Mouse (Mus musculus) testis, adult 2 months (tissue): ENCODE data around the gene R3hdm2.

Experiments
- CTCF ChIP-seq: fragments of 200-500 bp; IDR thresholded peaks from 2 replicates; pipeline ENCODE4 v1.5.1; 2012; ENCODE audit warnings: low read depth, mild to moderate bottlenecking, inconsistent platforms, low read length, moderate library complexity; ENCODE audit not compliant: control insufficient read depth, insufficient read depth, insufficient replicate concordance
- POLR2A ChIP-seq: fragments of 200-500 bp; IDR thresholded peaks from 2 replicates; pipeline ENCODE4 v1.6.1; 2012; ENCODE audit warnings: low read depth, mild to moderate bottlenecking, inconsistent platforms, low read length, moderate library complexity; ENCODE audit not compliant: control insufficient read depth

GRCm38 (mm10) chr10:127492118-127492517 lies 112.0 kb downstream of the R3hdm2 start:
- TF ChIP-seq POLR2A (no peak), CTCF (no peak)
